Mouse (Mus musculus): ENCODE measurements around the gene Canx. TPM values are rescaled to one million over a fixed set of nuclear protein-coding genes. Genes with fewer than 3 reads are reported as not detected.
A peak's percentile ranks its signal among the peaks of the same experiment; 100 is the strongest.
"Not testable (repeated sequence)": the region's sequence is repeated elsewhere in the genome, so short reads cannot be mapped to it uniquely, and the experiment has no call there.

The Canx gene
- polyA plus RNA-seq, 1 experiment: 118 TPM

DNA sequence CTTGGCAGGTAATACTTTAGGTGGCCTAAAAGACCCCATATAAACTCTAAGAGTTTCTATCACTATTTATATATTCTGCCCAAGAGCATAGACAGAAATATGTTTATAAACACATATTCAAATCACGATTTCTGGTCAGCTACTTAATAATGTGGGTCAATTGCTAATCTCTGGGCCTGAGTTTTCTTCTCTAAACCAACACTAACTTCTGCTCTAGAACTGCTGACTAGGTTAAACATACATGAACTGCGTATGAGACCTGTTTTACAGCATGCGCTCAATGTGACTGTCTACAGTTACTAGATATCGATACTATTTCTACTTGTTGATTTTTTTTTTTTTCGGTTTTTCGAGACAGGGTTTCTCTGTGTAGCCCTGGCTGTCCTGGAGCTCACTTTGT, 4.2 kb downstream of the Canx start:
- DNase-seq: no peak
- Histone ChIP-seq H3K4me1 (ENCODE audit: control insufficient read depth, insufficient read depth, low read length) (peaks cover 6% of the 10 kb centered on the region; the same call in 1 of the 2 replicates), H3K36me3 (ENCODE audit: control insufficient read depth, insufficient read depth, low read length) (no peaks in the 10 kb centered on the region), H3K27ac (ENCODE audit: insufficient read depth, low read depth, low read length) (no peak overlapping the region), H3K4me3 (ENCODE audit: insufficient read depth, low read depth, low read length) (no peak overlapping the region), H3K27me3 (replicated peaks; ENCODE audit: control insufficient read depth, insufficient read depth, low read length) (no peaks in the 10 kb centered on the region)
- 83% methylated on average over 6 of the region's 6 CpGs for WGBS
- TF ChIP-seq CTCF (conservative IDR thresholded peaks at IDR 0.05; ENCODE audit: insufficient read depth, insufficient read length, low read depth, low read length): no peak
- no peak for TF ChIP-seq POLR2A (IDR thresholded peaks at IDR 0.05; ENCODE audit: low read depth, low read length)

DNA sequence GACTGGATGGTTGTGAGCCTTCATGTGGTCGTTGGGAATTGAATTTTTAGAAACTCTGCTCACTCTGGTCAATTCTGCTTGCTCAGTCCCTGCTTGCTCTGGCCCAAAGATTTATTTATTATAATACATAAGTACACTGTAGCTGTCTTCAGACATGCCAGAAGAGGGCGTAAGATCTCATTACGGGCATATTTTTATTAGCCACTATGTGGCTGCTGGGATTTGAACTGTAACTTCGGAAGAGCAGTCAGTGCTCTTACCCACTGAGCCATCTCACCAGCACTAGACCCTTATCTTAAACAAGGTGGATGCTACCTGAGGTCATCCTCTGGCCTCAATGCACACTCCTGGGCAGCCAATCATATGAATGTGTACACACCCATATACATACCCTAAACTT, 6.1 kb downstream of the Canx start:
- DNase-seq; H3K4me3 ChIP-seq (ENCODE audit: insufficient read depth, low read depth, low read length); H3K4me1 ChIP-seq (ENCODE audit: control insufficient read depth, insufficient read depth, low read length); H3K27me3 ChIP-seq (replicated peaks; ENCODE audit: control insufficient read depth, insufficient read depth, low read length); H3K27ac ChIP-seq (ENCODE audit: insufficient read depth, low read depth, low read length); H3K36me3 ChIP-seq (ENCODE audit: control insufficient read depth, insufficient read depth, low read length): not testable (repeated sequence)
- 75% methylated on average over 4 of the region's 4 CpGs for WGBS

DNA sequence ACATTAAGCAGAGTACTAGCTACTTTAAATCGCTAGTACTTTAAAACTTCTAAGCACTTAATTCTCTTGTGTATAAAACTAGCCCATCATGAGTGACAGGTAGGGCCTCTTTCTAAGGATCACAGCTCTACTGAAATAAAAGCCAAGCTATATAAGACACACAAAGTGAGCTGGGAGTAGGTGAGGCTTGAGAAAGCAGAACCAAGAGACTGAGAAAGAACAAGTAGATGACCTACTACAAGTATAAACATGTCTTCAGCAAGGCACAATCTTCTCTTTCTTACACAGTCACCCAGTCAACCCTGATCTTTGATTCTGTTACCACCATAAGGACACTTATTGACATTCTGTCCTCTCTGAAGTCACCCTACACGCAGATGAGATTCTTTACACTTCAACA, 12.7 kb downstream of the Canx start:
- no peak for TF ChIP-seq CTCF (conservative IDR thresholded peaks at IDR 0.05; ENCODE audit: insufficient read depth, insufficient read length, low read depth, low read length)
- no peak for TF ChIP-seq POLR2A (IDR thresholded peaks at IDR 0.05; ENCODE audit: low read depth, low read length)

DNA sequence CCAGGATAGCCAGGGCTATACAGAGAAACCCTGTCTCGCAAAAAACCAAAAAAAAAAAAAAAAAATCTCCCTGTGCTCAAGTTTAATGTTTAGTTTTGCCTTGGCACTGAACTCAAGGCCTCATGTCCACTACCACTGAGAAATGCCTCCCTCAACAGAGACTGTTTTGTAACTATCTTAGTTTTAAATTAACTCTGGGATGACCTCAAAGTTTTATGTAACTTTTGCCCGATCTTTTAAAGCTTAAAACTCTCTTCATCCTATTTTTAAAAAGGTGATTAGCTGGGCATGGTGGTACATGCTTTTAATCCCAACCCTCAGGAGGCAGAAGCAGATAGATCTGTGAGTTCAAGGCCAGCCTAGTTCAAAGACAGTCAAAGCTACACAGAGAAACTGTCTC, 22.1 kb downstream of the Canx start:
- Histone ChIP-seq H3K27me3 (replicated peaks; ENCODE audit: control insufficient read depth, insufficient read depth, low read length) (no peaks in the 10 kb centered on the region), H3K4me3 (ENCODE audit: insufficient read depth, low read depth, low read length) (no peak overlapping the region), H3K27ac (ENCODE audit: insufficient read depth, low read depth, low read length) (peak overlapping the region; percentile 87), H3K4me1 (ENCODE audit: control insufficient read depth, insufficient read depth, low read length) (no peaks in the 10 kb centered on the region; the same call in 1 of the 2 replicates), H3K36me3 (ENCODE audit: control insufficient read depth, insufficient read depth, low read length) (peaks cover 26% of the 10 kb centered on the region)
- 51% methylated on average over 2 of the region's 2 CpGs for WGBS
- TF ChIP-seq CTCF (conservative IDR thresholded peaks at IDR 0.05; ENCODE audit: insufficient read depth, insufficient read length, low read depth, low read length) (no peak), POLR2A (IDR thresholded peaks at IDR 0.05; ENCODE audit: low read depth, low read length) (no peak)
- peak; percentile 79 for DNase-seq

More for the DNA sequence above, 12.7 kb downstream of the Canx start:
- 70% methylated on average over 2 of the region's 2 CpGs for WGBS
- DNase-seq: no peak
- H3K27ac ChIP-seq (ENCODE audit: insufficient read depth, low read depth, low read length): no peak overlapping the region
- H3K4me3 ChIP-seq (ENCODE audit: insufficient read depth, low read depth, low read length): no peak overlapping the region
- no peaks in the 10 kb centered on the region for H3K27me3 ChIP-seq (replicated peaks; ENCODE audit: control insufficient read depth, insufficient read depth, low read length)
- H3K4me1 ChIP-seq (ENCODE audit: control insufficient read depth, insufficient read depth, low read length): no peaks in the 10 kb centered on the region
- H3K36me3 ChIP-seq (ENCODE audit: control insufficient read depth, insufficient read depth, low read length): peaks cover 4% of the 10 kb centered on the region

DNA sequence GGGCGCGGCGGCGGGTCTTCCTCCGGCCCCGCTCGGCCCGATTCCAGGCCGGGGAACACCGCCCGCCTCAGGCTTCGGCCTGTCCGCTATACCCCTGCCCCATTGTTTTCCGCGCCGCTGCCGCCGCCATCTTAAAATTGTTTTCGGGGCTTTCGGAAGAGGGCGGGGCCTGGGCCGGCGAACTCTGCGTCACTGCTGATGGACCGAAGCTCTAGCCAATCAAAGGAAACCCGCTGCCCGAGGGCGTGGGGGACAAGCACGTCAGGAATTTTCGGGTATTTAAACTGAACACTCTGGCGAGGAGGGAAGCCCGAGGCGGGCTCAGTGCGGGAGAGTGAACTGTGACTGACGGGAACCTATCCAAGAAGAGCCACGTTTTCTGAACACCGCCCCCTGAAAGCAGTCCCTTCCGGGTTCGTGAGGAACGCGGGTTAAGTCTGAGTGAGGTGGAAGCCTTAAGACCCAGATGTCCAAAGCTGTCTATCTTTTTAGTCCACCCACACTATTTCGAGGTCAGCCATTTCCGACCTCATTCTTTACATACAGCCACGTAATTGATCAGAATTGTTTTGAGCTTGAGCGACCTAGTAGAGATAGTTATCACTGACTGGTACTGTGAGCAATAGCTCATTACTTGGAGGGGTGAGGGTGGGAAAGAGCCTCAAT, 33.1 kb downstream of the Canx start, which contains the start of gene Maml1:
TSS of gene Maml1 (minus strand) at position 122 of the 666 bp plus-strand sequence.
- Histone ChIP-seq H3K4me3 (ENCODE audit: insufficient read depth, low read depth, low read length) (peak within 1 kb of the TSS; percentile 95), H3K4me1 (ENCODE audit: control insufficient read depth, insufficient read depth, low read length) (peaks cover 17% of the 10 kb centered on the region; the same call in 1 of the 2 replicates), H3K27ac (ENCODE audit: insufficient read depth, low read depth, low read length) (peak within 1 kb of the TSS; percentile 94), H3K27me3 (replicated peaks; ENCODE audit: control insufficient read depth, insufficient read depth, low read length) (no peaks in the 10 kb centered on the region), H3K36me3 (ENCODE audit: control insufficient read depth, insufficient read depth, low read length) (peaks cover 6% of the 10 kb centered on the region)
- TF ChIP-seq POLR2A (IDR thresholded peaks at IDR 0.05; ENCODE audit: low read depth, low read length): peak; percentile 89
- no peak for TF ChIP-seq CTCF (conservative IDR thresholded peaks at IDR 0.05; ENCODE audit: insufficient read depth, insufficient read length, low read depth, low read length)
- DNase-seq: peak; percentile 99
- WGBS: under 1% methylated on average over 45 of the region's 45 CpGs

DNA sequence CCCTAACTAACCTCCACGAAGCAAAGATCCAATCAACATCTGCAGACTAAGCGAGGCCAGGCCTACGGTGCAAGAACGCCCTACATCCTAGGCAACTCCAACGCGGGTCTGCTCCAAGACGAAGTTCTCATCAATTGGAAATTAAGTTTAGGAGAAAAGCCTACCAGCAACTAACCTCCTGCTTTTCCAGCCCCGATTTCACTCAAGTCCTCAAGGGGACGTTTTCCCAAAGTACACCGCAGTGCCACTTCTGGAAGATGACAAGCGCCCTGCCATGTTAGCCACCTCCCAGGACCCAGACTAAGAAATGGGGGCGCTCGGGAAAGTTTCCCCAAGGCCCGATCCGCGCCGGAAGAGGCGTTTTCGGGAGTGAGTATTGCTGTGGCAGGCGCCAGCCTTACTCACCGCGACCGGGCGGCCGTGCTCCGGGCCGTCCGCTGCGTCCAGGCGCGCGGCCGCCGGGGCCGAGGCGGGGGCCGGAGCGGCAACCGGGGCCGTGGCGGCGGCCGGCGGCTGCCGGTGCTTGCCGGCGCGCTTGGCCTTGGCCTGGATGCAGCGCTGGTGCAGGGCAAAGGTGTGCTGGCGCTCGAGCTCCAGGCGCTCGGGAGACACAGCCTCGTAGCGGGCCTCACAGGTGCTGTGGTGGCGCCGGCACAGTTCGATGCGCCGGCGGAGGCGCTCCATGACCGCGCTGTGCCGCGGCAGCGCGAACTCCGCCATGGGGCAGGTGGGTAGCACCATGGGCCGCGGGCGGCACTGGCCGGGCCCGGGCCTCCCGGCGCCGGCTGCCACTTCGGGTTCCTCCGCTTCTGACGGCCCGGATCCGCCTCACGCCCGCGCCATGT, 33.9 kb downstream of the Canx start:
- peak overlapping the region; percentile 95 for H3K4me3 ChIP-seq (ENCODE audit: insufficient read depth, low read depth, low read length)
- H3K36me3 ChIP-seq (ENCODE audit: control insufficient read depth, insufficient read depth, low read length): peaks cover 3% of the 10 kb centered on the region; the same call in 1 of the 2 replicates
- TF ChIP-seq POLR2A (IDR thresholded peaks at IDR 0.05; ENCODE audit: low read depth, low read length) (no peak), CTCF (conservative IDR thresholded peaks at IDR 0.05; ENCODE audit: insufficient read depth, insufficient read length, low read depth, low read length) (no peak)
- H3K27me3 ChIP-seq (replicated peaks; ENCODE audit: control insufficient read depth, insufficient read depth, low read length): no peaks in the 10 kb centered on the region
- H3K4me1 ChIP-seq (ENCODE audit: control insufficient read depth, insufficient read depth, low read length): peaks cover 21% of the 10 kb centered on the region; the same call in 1 of the 2 replicates
- H3K27ac ChIP-seq (ENCODE audit: insufficient read depth, low read depth, low read length): peak overlapping the region; percentile 94
- under 1% methylated on average over 85 of the region's 85 CpGs for WGBS
- DNase-seq: peak; percentile 59

All from kidney, adult 2 months (tissue).